Mouse (Mus musculus) thymus, adult 18-20 months (tissue): ENCODE measurements around the gene Cep78.

Experiments
- DNase-seq, 2 experiments: peaks; one replicate each; pipeline ENCODE4 v3.0.0; 2022; ENCODE audit warnings: mixed read lengths in 2 of 2

The Cep78 gene

GRCm38 (mm10) chr19:15965082-15965481 is 19.7 kb downstream of the Cep78 start:
- no peak for DNase-seq

GRCm38 (mm10) chr19:15964533-15964932 is 20.3 kb downstream of the Cep78 start:
- no peak for DNase-seq

GRCm38 (mm10) chr19:15963011-15963695 is 21.6 kb downstream of the Cep78 start:
- DNase-seq, result no peak

GRCm38 (mm10) chr19:15962313-15962712 is 22.5 kb downstream of the Cep78 start:
- DNase-seq, result no peak

GRCm38 (mm10) chr19:15950225-15950624 is 34.6 kb downstream of the Cep78 start:
- DNase-seq, result no peak

GRCm38 (mm10) chr19:15948867-15949266 is 35.9 kb downstream of the Cep78 start:
- DNase-seq, result no peak

- no peak for DNase-seq
Observed at GRCm38 (mm10) chr19:15948426-15948825, 36.4 kb downstream of the Cep78 start.

- no peak for DNase-seq
Observed at GRCm38 (mm10) chr19:15947237-15947636, 37.6 kb downstream of the Cep78 start, which contains the start of gene Psat1. Gene Psat1 (minus strand): TSS chr19:15947337.

- DNase-seq, result no peak
Observed at GRCm38 (mm10) chr19:15946663-15947062, 38.1 kb downstream of the Cep78 start.

GRCm38 (mm10) chr19:15943117-15943423 is 41.7 kb downstream of the Cep78 start:
- DNase-seq, result no peak

- DNase-seq, result no peak
Observed at GRCm38 (mm10) chr19:15942421-15943116, 42.2 kb downstream of the Cep78 start.

- no peak for DNase-seq
Observed at GRCm38 (mm10) chr19:15941399-15941798, 43.4 kb downstream of the Cep78 start.

- no peak for DNase-seq
Observed at GRCm38 (mm10) chr19:15925719-15926045, 59.1 kb downstream of the Cep78 start.

- DNase-seq, result peak; percentile 75 to 81
Observed at GRCm38 (mm10) chr19:15924866-15925718, 59.7 kb downstream of the Cep78 start.

GRCm38 (mm10) chr19:15924181-15924865 is 60.5 kb downstream of the Cep78 start:
- DNase-seq, result peak; percentile 42 to 45

- DNase-seq, result peak in 1 of 2 experiments; percentile 11
Observed at GRCm38 (mm10) chr19:15923426-15923825, 61.4 kb downstream of the Cep78 start.

- DNase-seq, result no peak
Observed at GRCm38 (mm10) chr19:15919336-15919735, 65.5 kb downstream of the Cep78 start.

GRCm38 (mm10) chr19:15918111-15918510 is 66.7 kb downstream of the Cep78 start:
- no peak for DNase-seq

GRCm38 (mm10) chr19:15913249-15913997 is 71.4 kb downstream of the Cep78 start:
- no peak for DNase-seq

GRCm38 (mm10) chr19:15911441-15911840 is 73.3 kb downstream of the Cep78 start:
- DNase-seq, result no peak

- DNase-seq, result no peak
Observed at GRCm38 (mm10) chr19:15910987-15911386, 73.8 kb downstream of the Cep78 start.

GRCm38 (mm10) chr19:15910488-15910887 is 74.3 kb downstream of the Cep78 start:
- no peak for DNase-seq
